Mouse (Mus musculus): ENCODE data around the gene Mrpl51.

DNA sequence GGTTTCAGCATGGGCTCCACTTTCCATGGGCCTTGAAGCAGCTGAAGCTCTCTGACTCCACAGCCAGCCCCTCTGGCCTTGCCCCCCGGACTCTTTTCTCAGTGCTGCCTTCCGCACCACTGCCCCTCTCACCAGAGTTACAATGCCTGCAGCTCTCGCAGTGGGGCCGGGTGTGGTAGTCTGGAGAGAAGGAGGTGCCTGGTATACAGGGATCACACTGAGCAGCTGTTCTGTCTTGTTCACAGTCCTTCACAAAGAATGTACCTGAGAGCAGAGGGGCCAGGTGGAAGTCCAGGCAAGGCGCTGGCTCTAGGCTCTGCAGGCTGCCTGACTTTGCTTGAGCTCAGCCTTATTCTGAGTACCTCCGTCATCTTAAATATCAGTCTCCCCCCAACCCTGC, 44.7 kb downstream of the Mrpl51 start:
- TF ChIP-seq CTCF (IDR thresholded peaks at IDR 0.05) = no peak
- no peak for TF ChIP-seq EP300 (IDR thresholded peaks at IDR 0.05; ENCODE audit: insufficient read depth, low read depth, low read length)
- TF ChIP-seq POLR2A (IDR thresholded peaks at IDR 0.05; ENCODE audit: insufficient read depth, low read depth, low read length) = no peak
